Mouse (Mus musculus) stomach, postnatal 0 days (tissue): ENCODE measurements at regions not wholly inside any gene's neighbourhood (a gene's known extent, or its start where the extent isn't known, plus 50 kb on each side); places are given as distances from the start of the nearest gene placed in this dataset.

Experiments used
- ATAC-seq: fragments of 200-750 bp; cut with Nextera tagmentation; 2 replicates; pipeline ENCODE4 v1.8.0; 2017; ENCODE audit not compliant: low FRiP score, low TSS enrichment
- DNase-seq: peaks from one replicate; pipeline ENCODE4 v3.0.0-alpha.2; 2016; ENCODE audit warnings: low spot score
- H3K27ac ChIP-seq: fragments of 300-500 bp; sonication (generic); replicated peaks from 2 replicates; pipeline ENCODE4 v1.5.1; 2014; ENCODE audit warnings: mild to moderate bottlenecking, control low read depth
- H3K27me3 ChIP-seq: fragments of 300-500 bp; sonication (generic); 2 replicates; pipeline ENCODE4 v1.6.1; 2014; ENCODE audit warnings: low read length; ENCODE audit not compliant: control insufficient read depth, insufficient read depth
- H3K36me3 ChIP-seq: fragments of 300-500 bp; sonication (generic); 2 replicates; pipeline ENCODE4 v1.6.1; 2014; ENCODE audit warnings: low read length, mixed read lengths; ENCODE audit not compliant: control insufficient read depth, insufficient read depth
- H3K4me1 ChIP-seq: fragments of 300-500 bp; sonication (generic); replicated peaks from 2 replicates; pipeline ENCODE4 v1.6.1; 2014; ENCODE audit warnings: antibody characterized with exemption; ENCODE audit not compliant: control insufficient read depth, insufficient read depth
- H3K4me2 ChIP-seq: fragments of 300-500 bp; sonication (generic); replicated peaks from 2 replicates; pipeline ENCODE4 v1.6.1; 2014; ENCODE audit warnings: low read depth, mild to moderate bottlenecking, control low read depth, moderate library complexity
- H3K4me3 ChIP-seq: fragments of 300-500 bp; sonication (generic); 2 replicates; pipeline ENCODE4 v1.5.1; 2014; ENCODE audit warnings: low read depth, low read length, control low read depth
- H3K9ac ChIP-seq: fragments of 300-500 bp; sonication (generic); 2 replicates; pipeline ENCODE4 v1.6.1; 2014; ENCODE audit warnings: mild to moderate bottlenecking, low read length, control low read depth, mixed read lengths
- H3K9me3 ChIP-seq: fragments of 300-500 bp; sonication (generic); 2 replicates; pipeline ENCODE4 v1.6.1; 2016; ENCODE audit warnings: low read length; ENCODE audit not compliant: control insufficient read depth
- CTCF ChIP-seq: IDR thresholded peaks from 2 replicates; pipeline ENCODE4 v1.5.1; 2016; ENCODE audit warnings: antibody characterized with exemption, low read depth, mild to moderate bottlenecking, moderate library complexity
- EP300 ChIP-seq: optimal IDR thresholded peaks from 2 replicates; pipeline ENCODE3; 2016; ENCODE audit warnings: antibody characterized with exemption
- WGBS: fragments of 180-500 bp; shearing (Covaris S2); extraction: QIAGEN DNeasy Blood & Tissue Kit; methylation state at CpG from one replicate; pipeline ENCODE4 v1.1.7; 2014; 5-methylcytosine and 5-hydroxymethylcytosine counted together

GRCm38 (mm10) chr7:70826074-70826473 is 459.5 kb upstream of the Nr2f2 start:
- Histone ChIP-seq H3K9me3 (no peaks in the 10 kb centered on the region), H3K4me1 (no peaks in the 10 kb centered on the region), H3K27me3 (no peaks in the 10 kb centered on the region), H3K4me2 (no peak overlapping the region), H3K36me3 (no peaks in the 10 kb centered on the region), H3K9ac (no peak overlapping the region), H3K4me3 (no peak overlapping the region), H3K27ac (no peak overlapping the region)
- DNase-seq (no peak), ATAC-seq (no peak)
- 44% methylated on average over 3 of the region's 3 CpGs for WGBS
- TF ChIP-seq CTCF (no peak), EP300 (no peak)

- no peaks in the 10 kb centered on the region for H3K4me1 ChIP-seq
Observed at GRCm38 (mm10) chr7:70823020-70823419, 456.5 kb upstream of the Nr2f2 start.

GRCm38 (mm10) chr7:70822310-70822821 is 455.8 kb upstream of the Nr2f2 start:
- no peaks in the 10 kb centered on the region for H3K9me3 ChIP-seq
- DNase-seq (peak; percentile 31), ATAC-seq (no peak)
- H3K27ac ChIP-seq: no peak overlapping the region; the same call in 1 of the 2 replicates
- H3K4me1 ChIP-seq: no peaks in the 10 kb centered on the region
- H3K9ac ChIP-seq: no peak overlapping the region
- peak overlapping the region; percentile 14; the same call in 1 of the 2 replicates for H3K4me3 ChIP-seq
- 47% methylated on average over 9 of the region's 9 CpGs for WGBS
- peak overlapping the region; percentile 40 for H3K4me2 ChIP-seq
- no peaks in the 10 kb centered on the region for H3K36me3 ChIP-seq
- no peaks in the 10 kb centered on the region for H3K27me3 ChIP-seq
- TF ChIP-seq EP300 (no peak), CTCF (no peak)

More at GRCm38 (mm10) chr7:70823020-70823419, 456.5 kb upstream of the Nr2f2 start:
- H3K9ac ChIP-seq: no peak overlapping the region
- H3K27ac ChIP-seq: no peak overlapping the region
- DNase-seq (no peak), ATAC-seq (no peak)
- no peaks in the 10 kb centered on the region for H3K27me3 ChIP-seq
- TF ChIP-seq EP300: no peak
- TF ChIP-seq CTCF: no peak
- no peaks in the 10 kb centered on the region for H3K9me3 ChIP-seq
- peak overlapping the region; percentile 14 for H3K4me3 ChIP-seq
- H3K36me3 ChIP-seq: no peaks in the 10 kb centered on the region
- peak overlapping the region; percentile 40 for H3K4me2 ChIP-seq
- WGBS: 25% methylated on average over 11 of the region's 11 CpGs

- H3K4me2 ChIP-seq: no peak overlapping the region
- no peak overlapping the region for H3K9ac ChIP-seq
- 70% methylated on average over 4 of the region's 4 CpGs for WGBS
- H3K4me1 ChIP-seq: no peaks in the 10 kb centered on the region
- no peak overlapping the region; the same call in 1 of the 2 replicates for H3K27ac ChIP-seq
- no peak for DNase-seq
- no peaks in the 10 kb centered on the region for H3K36me3 ChIP-seq
- no peaks in the 10 kb centered on the region for H3K9me3 ChIP-seq
- ATAC-seq: no peak
- H3K27me3 ChIP-seq: no peaks in the 10 kb centered on the region
- no peak overlapping the region for H3K4me3 ChIP-seq
- TF ChIP-seq EP300 (no peak), CTCF (no peak)
Observed at GRCm38 (mm10) chr7:70821861-70822260, 455.3 kb upstream of the Nr2f2 start.

GRCm38 (mm10) chr7:70817347-70817913 is 450.9 kb upstream of the Nr2f2 start:
- no peak for DNase-seq
- Histone ChIP-seq H3K9me3 (no peaks in the 10 kb centered on the region), H3K4me2 (no peak overlapping the region), H3K27ac (no peak overlapping the region), H3K27me3 (no peaks in the 10 kb centered on the region), H3K4me1 (no peaks in the 10 kb centered on the region), H3K9ac (no peak overlapping the region), H3K4me3 (no peak overlapping the region), H3K36me3 (no peaks in the 10 kb centered on the region)
- WGBS: 82% methylated on average over 6 of the region's 6 CpGs
- no peak for TF ChIP-seq EP300
- no peak for TF ChIP-seq CTCF
- ATAC-seq: no peak

- 66% methylated on average over 3 of the region's 3 CpGs for WGBS
- no peaks in the 10 kb centered on the region for H3K36me3 ChIP-seq
- no peak overlapping the region for H3K27ac ChIP-seq
- H3K4me1 ChIP-seq: no peaks in the 10 kb centered on the region
- no peak overlapping the region for H3K9ac ChIP-seq
- no peaks in the 10 kb centered on the region for H3K27me3 ChIP-seq
- no peak for ATAC-seq
- TF ChIP-seq EP300 (no peak), CTCF (no peak)
- H3K4me2 ChIP-seq: no peak overlapping the region
- no peak overlapping the region for H3K4me3 ChIP-seq
- no peak for DNase-seq
- no peaks in the 10 kb centered on the region for H3K9me3 ChIP-seq
Observed at GRCm38 (mm10) chr7:70814391-70814790, 447.9 kb upstream of the Nr2f2 start.
